Mouse (Mus musculus) heart, adult 2 months (tissue): ENCODE results near the gene Gm20388. TPM values are rescaled to one million over a fixed set of nuclear protein-coding genes. Genes with fewer than 3 reads are reported as not detected.

ENCODE experiments used
- DNase-seq, 2 experiments: peaks; one replicate each; pipeline ENCODE4 v3.0.0; 2021
- H3K27ac ChIP-seq: fragments of 200-600 bp; 2 replicates; pipeline ENCODE4 v1.8.1; 2022
- H3K27me3 ChIP-seq: fragments of 200-500 bp; 2 replicates; pipeline ENCODE4 v1.6.1; 2012; ENCODE audit warnings: mild to moderate bottlenecking, low read length, inconsistent platforms, mixed read lengths; ENCODE audit not compliant: control insufficient read depth, insufficient read depth
- H3K36me3 ChIP-seq: fragments of 200-500 bp; 2 replicates; pipeline ENCODE4 v1.6.1; 2012; ENCODE audit warnings: low read length, inconsistent platforms; ENCODE audit not compliant: control insufficient read depth, insufficient read depth
- H3K4me1 ChIP-seq: fragments of 200-500 bp; 2 replicates; pipeline ENCODE4 v1.6.1; 2011; ENCODE audit warnings: low read length; ENCODE audit not compliant: control insufficient read depth, insufficient read depth
- H3K4me3 ChIP-seq: fragments of 200-600 bp; 2 replicates; pipeline ENCODE4 v1.8.1; 2022
- H3K79me2 ChIP-seq: fragments of 200-500 bp; replicated peaks from 2 replicates; pipeline ENCODE4 v1.6.1; 2012; ENCODE audit warnings: mild to moderate bottlenecking, inconsistent platforms, low read length, moderate library complexity, mixed read lengths; ENCODE audit not compliant: control insufficient read depth, insufficient read depth
- H3K9ac ChIP-seq: fragments of 200-500 bp; 2 replicates; pipeline ENCODE4 v1.6.1; 2012; ENCODE audit warnings: low read depth, mild to moderate bottlenecking, control low read depth, inconsistent platforms, low read length, mixed read lengths
- CTCF ChIP-seq: fragments of 200-600 bp; IDR thresholded peaks from 2 replicates; pipeline ENCODE4 v1.8.1; 2022; ENCODE audit warnings: antibody characterized with exemption, mild to moderate bottlenecking, moderate library complexity
- EP300 ChIP-seq: fragments of 200-500 bp; IDR thresholded peaks from 2 replicates; pipeline ENCODE4 v1.6.1; 2011; ENCODE audit warnings: low read depth, low read length, control low read depth; ENCODE audit not compliant: insufficient read depth
- POLR2A ChIP-seq: fragments of 200-500 bp; IDR thresholded peaks from 2 replicates; pipeline ENCODE4 v1.6.1; 2011; ENCODE audit warnings: mild to moderate bottlenecking, low read depth, low read length, control low read depth; ENCODE audit not compliant: insufficient read depth
- WGBS: fragments of 180-500 bp; shearing (Covaris S2); methylation state at CpG from one replicate; pipeline ENCODE4 v1.1.7; 2018; 5-methylcytosine and 5-hydroxymethylcytosine counted together
- intact Hi-C: fragments of 180-260 bp; cut with DNase I; formaldehyde crosslinking; loops from one replicate; pipeline ENCODE4 v1.15.1; 2025
- polyA plus RNA-seq: library from polyadenylated mRNA; depleted of rRNA; stranded (reverse); fragments of >200 nt; gene quantifications from 2 replicates; pipeline ENCODE4 v1.2.3, GENCODE M21; 2012
- total RNA-seq, 2 experiments: library from RNA; stranded (reverse); gene quantifications; 2 replicates each; pipeline ENCODE4 v1.2.3; 2021

Gm20388 gene
- total and polyA plus RNA-seq, 3 experiments, result 1.8 to 32.3 TPM; not detected in 1

- H3K27ac ChIP-seq, result no peak overlapping the region
- WGBS, result 78% methylated on average over 7 of the region's 7 CpGs
- H3K9ac ChIP-seq, result no peak overlapping the region
- H3K4me1 ChIP-seq, result no peaks in the 10 kb centered on the region
- DNase-seq, result no peak
- no peaks in the 10 kb centered on the region for H3K36me3 ChIP-seq
- no peak overlapping the region for H3K4me3 ChIP-seq
- no peaks in the 10 kb centered on the region for H3K79me2 ChIP-seq
- intact Hi-C loops, result no loop called here
- no peaks in the 10 kb centered on the region for H3K27me3 ChIP-seq
- TF ChIP-seq EP300, result no peak
- TF ChIP-seq CTCF, result no peak
- TF ChIP-seq POLR2A, result no peak
These were observed 3373.3 kb downstream of the Gm20388 start for GRCm38 (mm10) chr8:123283991-123284390.

GRCm38 (mm10) chr8:123284493-123284892, 3373.9 kb downstream of the Gm20388 start:
- no peaks in the 10 kb centered on the region for H3K4me1 ChIP-seq
- H3K27ac ChIP-seq, result no peak overlapping the region
- intact Hi-C loops, result no loop called here
- H3K79me2 ChIP-seq, result no peaks in the 10 kb centered on the region
- no peak for DNase-seq
- no peak overlapping the region for H3K9ac ChIP-seq
- no peak overlapping the region for H3K4me3 ChIP-seq
- H3K36me3 ChIP-seq, result no peaks in the 10 kb centered on the region
- WGBS, result 76% methylated on average over 5 of the region's 5 CpGs
- H3K27me3 ChIP-seq, result no peaks in the 10 kb centered on the region
- no peak for TF ChIP-seq POLR2A
- no peak for TF ChIP-seq EP300
- TF ChIP-seq CTCF, result no peak

GRCm38 (mm10) chr8:123287362-123287761, 3376.7 kb downstream of the Gm20388 start:
- H3K36me3 ChIP-seq, result no peaks in the 10 kb centered on the region
- intact Hi-C loops, result no loop called here
- no peak overlapping the region for H3K9ac ChIP-seq
- no peak overlapping the region for H3K27ac ChIP-seq
- DNase-seq, result no peak
- 91% methylated on average over 17 of the region's 17 CpGs for WGBS
- H3K4me3 ChIP-seq, result no peak overlapping the region
- H3K79me2 ChIP-seq, result no peaks in the 10 kb centered on the region
- H3K4me1 ChIP-seq, result peaks cover 3% of the 10 kb centered on the region; the same call in 1 of the 2 replicates
- TF ChIP-seq CTCF (no peak), EP300 (no peak), POLR2A (no peak)
- no peaks in the 10 kb centered on the region for H3K27me3 ChIP-seq

- Histone ChIP-seq H3K79me2 (no peaks in the 10 kb centered on the region), H3K4me3 (no peak overlapping the region), H3K36me3 (no peaks in the 10 kb centered on the region), H3K9ac (no peak overlapping the region), H3K27me3 (no peaks in the 10 kb centered on the region), H3K4me1 (peaks cover 3% of the 10 kb centered on the region; the same call in 1 of the 2 replicates), H3K27ac (no peak overlapping the region)
- WGBS, result 76% methylated on average over 4 of the region's 4 CpGs
- TF ChIP-seq CTCF (peak; percentile 53), POLR2A (no peak)
- DNase-seq, result peak in 1 of 2 experiments; percentile 36
- intact Hi-C loops, result no loop called here
These were observed 3379.5 kb downstream of the Gm20388 start for GRCm38 (mm10) chr8:123290166-123290565.

- peak; percentile 30 to 37 for DNase-seq
- H3K9ac ChIP-seq, result no peak overlapping the region
- peak overlapping the region; percentile 57; the same call in 1 of the 2 replicates for H3K27ac ChIP-seq
- no peaks in the 10 kb centered on the region for H3K79me2 ChIP-seq
- H3K4me3 ChIP-seq, result no peak overlapping the region
- peaks cover 3% of the 10 kb centered on the region; the same call in 1 of the 2 replicates for H3K4me1 ChIP-seq
- 62% methylated on average over 8 of the region's 8 CpGs for WGBS
- no peaks in the 10 kb centered on the region for H3K27me3 ChIP-seq
- no peaks in the 10 kb centered on the region for H3K36me3 ChIP-seq
- intact Hi-C loops, result no loop called here
- no peak for TF ChIP-seq CTCF
- no peak for TF ChIP-seq POLR2A
- no peak for TF ChIP-seq EP300
These were observed 3380.0 kb downstream of the Gm20388 start for GRCm38 (mm10) chr8:123290679-123291078.

GRCm38 (mm10) chr8:123291716-123292115, 3381.1 kb downstream of the Gm20388 start:
- Histone ChIP-seq H3K4me1 (peaks cover 3% of the 10 kb centered on the region; the same call in 1 of the 2 replicates), H3K36me3 (no peaks in the 10 kb centered on the region), H3K27ac (peak overlapping the region; percentile 57), H3K27me3 (no peaks in the 10 kb centered on the region), H3K4me3 (no peak overlapping the region), H3K79me2 (no peaks in the 10 kb centered on the region), H3K9ac (no peak overlapping the region)
- peak; percentile 43 to 74 for DNase-seq
- WGBS, result 65% methylated on average over 8 of the region's 8 CpGs
- intact Hi-C loops, result no loop called here
- TF ChIP-seq CTCF, result no peak
- TF ChIP-seq EP300, result peak; percentile 90
- no peak for TF ChIP-seq POLR2A
